Mouse (Mus musculus) testis, adult 2 months (tissue): ENCODE results near the gene Gm10037. TPM values are rescaled to one million over a fixed set of nuclear protein-coding genes. Genes with fewer than 3 reads are reported as not detected.
"Not testable (repeated sequence)": the region's sequence is repeated elsewhere in the genome, so short reads cannot be mapped to it uniquely, and the experiment has no call there.

Experiments used
- H3K27ac ChIP-seq: fragments of 200-500 bp; 2 replicates; pipeline ENCODE4 v1.5.1; 2012; ENCODE audit warnings: low read depth, low read length; ENCODE audit not compliant: control insufficient read depth, insufficient read depth
- H3K27me3 ChIP-seq: fragments of 200-500 bp; 2 replicates; pipeline ENCODE4 v1.6.1; 2012; ENCODE audit warnings: mild to moderate bottlenecking, low read length, moderate library complexity; ENCODE audit not compliant: control insufficient read depth, insufficient read depth
- H3K36me3 ChIP-seq: fragments of 200-500 bp; 2 replicates; pipeline ENCODE4 v1.6.1; 2012; ENCODE audit warnings: mild to moderate bottlenecking, low read length; ENCODE audit not compliant: control insufficient read depth, insufficient read depth
- H3K4me1 ChIP-seq: fragments of 200-500 bp; 2 replicates; pipeline ENCODE4 v1.6.1; 2012; ENCODE audit warnings: low read length; ENCODE audit not compliant: control insufficient read depth, insufficient read depth
- H3K4me3 ChIP-seq: fragments of 200-500 bp; 2 replicates; pipeline ENCODE4 v1.5.1; 2012; ENCODE audit warnings: low read depth, mild to moderate bottlenecking, low read length, moderate library complexity, mixed read lengths; ENCODE audit not compliant: control insufficient read depth
- CTCF ChIP-seq: fragments of 200-500 bp; IDR thresholded peaks from 2 replicates; pipeline ENCODE4 v1.5.1; 2012; ENCODE audit warnings: low read depth, mild to moderate bottlenecking, inconsistent platforms, low read length, moderate library complexity; ENCODE audit not compliant: control insufficient read depth, insufficient read depth, insufficient replicate concordance
- POLR2A ChIP-seq: fragments of 200-500 bp; IDR thresholded peaks from 2 replicates; pipeline ENCODE4 v1.6.1; 2012; ENCODE audit warnings: low read depth, mild to moderate bottlenecking, inconsistent platforms, low read length, moderate library complexity; ENCODE audit not compliant: control insufficient read depth
- polyA plus RNA-seq: library from polyadenylated mRNA; depleted of rRNA; stranded (reverse); fragments of >200 nt; gene quantifications from 2 replicates; pipeline ENCODE4 v1.2.3, GENCODE M21; 2012

The Gm10037 gene
- polyA plus RNA-seq, 1 experiment = 12.9 TPM

DNA sequence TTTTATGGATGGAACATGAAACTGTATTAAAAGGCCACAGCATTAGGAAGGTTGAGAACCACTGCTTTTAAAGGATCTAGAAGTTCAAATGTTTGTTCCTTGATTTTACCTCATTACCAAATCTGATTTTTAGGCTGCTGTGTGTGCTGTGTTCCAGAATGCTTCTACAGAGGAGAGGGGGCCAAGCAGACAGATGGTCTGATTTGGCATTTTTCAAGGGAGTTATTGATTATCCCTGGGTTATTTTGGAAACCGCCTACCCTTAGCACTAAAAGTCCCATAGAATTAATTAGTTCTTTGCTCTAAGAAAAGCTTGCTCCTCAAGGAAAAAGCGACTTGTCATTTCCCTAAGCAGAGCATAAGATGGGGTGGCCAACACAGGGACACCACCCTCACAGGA is 23.1 kb downstream of the Gm10037 start:
- H3K36me3 ChIP-seq = no peaks in the 10 kb centered on the region; the same call in 1 of the 2 replicates
- H3K4me1 ChIP-seq = peaks cover 3% of the 10 kb centered on the region
- no peak overlapping the region for H3K27ac ChIP-seq
- H3K27me3 ChIP-seq = no peaks in the 10 kb centered on the region
- H3K4me3 ChIP-seq = no peak overlapping the region
- TF ChIP-seq CTCF = no peak

DNA sequence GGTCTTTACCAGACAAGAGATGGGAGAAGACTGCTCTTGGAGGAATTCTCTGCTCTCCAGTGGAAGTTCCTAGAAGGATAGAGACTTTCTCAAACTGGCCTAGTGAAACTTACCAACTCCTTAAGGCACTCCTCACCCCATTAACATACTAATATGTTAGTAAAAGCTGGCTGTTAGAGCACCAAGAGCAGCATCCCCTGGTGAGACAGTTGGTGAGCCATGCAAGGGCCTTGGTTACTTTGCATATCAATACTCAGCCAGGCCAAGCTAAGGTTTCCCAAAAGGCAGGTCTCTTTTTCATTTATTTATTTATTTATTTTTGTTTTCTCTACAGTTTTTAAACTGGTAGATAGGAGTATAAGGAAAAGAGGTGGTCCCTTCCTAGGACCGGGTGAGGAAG is 26.4 kb downstream of the Gm10037 start:
- Histone ChIP-seq H3K27ac (no peak overlapping the region), H3K36me3 (no peaks in the 10 kb centered on the region; the same call in 1 of the 2 replicates), H3K4me3 (no peak overlapping the region), H3K4me1 (no peaks in the 10 kb centered on the region), H3K27me3 (no peaks in the 10 kb centered on the region)
- TF ChIP-seq POLR2A (no peak), CTCF (no peak)

GRCm38 (mm10) chr13:67862508-67862907 is 31.6 kb downstream of the Gm10037 start:
- Histone ChIP-seq H3K27me3 (no peaks in the 10 kb centered on the region; the same call in 1 of the 2 replicates), H3K36me3 (no peaks in the 10 kb centered on the region), H3K27ac (no peak overlapping the region), H3K4me3 (peak overlapping the region; percentile 50), H3K4me1 (no peaks in the 10 kb centered on the region)
- no peak for TF ChIP-seq CTCF

GRCm38 (mm10) chr13:67863026-67863425 is 32.1 kb downstream of the Gm10037 start, which contains the start of gene BC048507:
Gene BC048507, plus strand, starts transcription at chr13:67863326.
- TF ChIP-seq POLR2A (0 out of 2 replicates have a peak, but pooled peaks have one; percentile 12), CTCF (no peak)
- Histone ChIP-seq H3K27me3 (no peaks in the 10 kb centered on the region; the same call in 1 of the 2 replicates), H3K4me3 (peak within 1 kb of the TSS; percentile 79), H3K27ac (no peak within 1 kb of the TSS), H3K36me3 (no peaks in the 10 kb centered on the region), H3K4me1 (no peaks in the 10 kb centered on the region)

DNA sequence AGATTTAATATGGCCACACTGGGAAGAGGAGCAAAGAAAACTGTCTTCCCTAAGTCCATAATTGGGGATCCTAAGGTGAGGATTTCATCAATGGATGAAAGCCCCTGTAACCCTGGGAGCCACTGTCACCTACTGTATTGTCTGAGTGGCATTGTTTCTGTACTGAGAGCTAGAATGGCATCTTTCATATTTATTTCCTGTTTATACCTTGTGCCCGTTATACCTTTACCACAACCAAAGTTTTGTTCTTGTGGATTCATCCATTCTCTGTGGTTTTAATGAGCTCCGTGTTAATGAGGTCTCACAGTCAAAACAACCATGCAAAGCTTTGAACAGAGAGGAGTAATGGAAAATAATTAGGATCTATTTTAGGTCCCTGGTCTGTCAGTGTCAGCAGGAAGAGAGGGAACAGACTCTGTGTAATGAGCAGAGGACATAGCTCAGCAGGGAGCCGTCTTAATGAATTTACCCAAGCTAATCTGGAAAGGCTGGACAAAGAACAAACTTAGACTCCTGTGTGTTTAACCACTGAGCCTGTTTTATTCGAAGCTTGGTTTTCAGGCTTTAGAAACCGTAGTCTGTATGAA is 34.0 kb downstream of the Gm10037 start:
- Histone ChIP-seq H3K27me3 (no peaks in the 10 kb centered on the region; the same call in 1 of the 2 replicates), H3K27ac (no peak overlapping the region), H3K36me3 (no peaks in the 10 kb centered on the region), H3K4me3 (no peak overlapping the region), H3K4me1 (no peaks in the 10 kb centered on the region)
- TF ChIP-seq POLR2A = no peak
- TF ChIP-seq CTCF = no peak

GRCm38 (mm10) chr13:67867899-67868298 is 37.0 kb downstream of the Gm10037 start:
- no peaks in the 10 kb centered on the region; the same call in 1 of the 2 replicates for H3K27me3 ChIP-seq
- no peaks in the 10 kb centered on the region for H3K36me3 ChIP-seq
- no peaks in the 10 kb centered on the region for H3K4me1 ChIP-seq
- no peak overlapping the region for H3K4me3 ChIP-seq
- no peak for TF ChIP-seq POLR2A
- TF ChIP-seq CTCF = peak; percentile 32; the same call in 1 of the 2 replicates
- H3K27ac ChIP-seq = no peak overlapping the region

- H3K4me1 ChIP-seq, H3K4me3 ChIP-seq, H3K27ac ChIP-seq, H3K27me3 ChIP-seq, H3K36me3 ChIP-seq: not testable (repeated sequence)
These were observed 45.3 kb downstream of the Gm10037 start for GRCm38 (mm10) chr13:67876049-67876698.
